Mouse (Mus musculus): Measurements from ENCODE around the gene Crhbp. TPM values are rescaled to one million over a fixed set of nuclear protein-coding genes. Genes with fewer than 3 reads are reported as not detected.

Crhbp gene
- total and polyA plus RNA-seq, 2 experiments from 2014 or later: 4.5 to 5.5 TPM

DNA sequence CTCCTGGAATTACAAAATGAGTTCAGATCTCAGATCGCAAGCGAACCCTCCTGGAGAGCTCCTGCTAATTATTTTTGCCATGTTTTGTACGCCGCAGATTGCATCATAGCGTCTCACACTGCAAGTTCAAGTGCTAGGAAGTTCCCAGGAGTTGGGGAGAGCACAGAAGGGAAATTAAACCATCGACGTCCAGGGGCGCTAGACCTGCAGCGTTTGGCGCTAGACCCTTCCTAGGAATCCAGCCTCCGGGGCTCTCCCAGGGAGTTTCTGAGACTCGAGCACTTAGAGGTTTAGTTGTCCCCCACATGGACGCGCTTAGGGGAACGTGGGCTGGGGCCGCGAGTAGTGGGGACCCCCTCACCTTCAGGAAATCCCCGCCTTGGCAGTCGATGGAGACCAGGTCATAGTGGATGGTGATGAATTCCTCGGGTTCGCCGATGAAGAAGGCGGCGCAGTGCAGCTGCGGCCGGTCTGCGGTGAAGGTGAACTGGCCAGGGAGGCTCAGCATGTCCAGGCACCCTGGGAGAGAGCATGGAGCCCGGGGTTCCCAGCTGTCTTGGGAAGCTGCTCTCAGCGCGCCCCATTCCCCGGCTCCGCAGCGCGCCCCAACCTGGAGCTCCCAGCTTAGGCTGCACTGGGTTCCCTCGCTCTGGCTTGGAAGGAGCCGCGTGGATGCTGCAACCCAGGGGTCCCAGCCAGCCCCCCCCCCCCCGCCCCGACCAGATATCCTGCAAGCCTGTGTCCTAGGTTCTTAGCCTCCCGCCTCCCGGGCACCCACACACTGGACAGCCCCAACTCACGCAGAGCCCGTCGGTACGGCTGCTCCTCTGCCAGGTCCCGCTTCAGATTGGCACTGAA lies 1.1 kb downstream of the Crhbp start:
- Histone ChIP-seq H3K4me3 (ENCODE audit: low read depth, low read length) (peak overlapping the region; percentile 40), H3K4me2 (ENCODE audit: low read depth) (peak overlapping the region; percentile 87), H3K9ac (peak overlapping the region; percentile 40), H3K4me1 (ENCODE audit: insufficient read depth) (0 out of 2 replicates have a peak, but pooled peaks cover 5% of the 10 kb centered on the region), H3K27ac (ENCODE audit: low read depth, low read length) (no peak overlapping the region), H3K27me3 (ENCODE audit: insufficient read depth, low read length) (peaks cover 25% of the 10 kb centered on the region), H3K9me3 (ENCODE audit: low read length) (no peaks in the 10 kb centered on the region), H3K36me3 (ENCODE audit: insufficient read depth) (no peaks in the 10 kb centered on the region)
- peak; percentile 60 for TF ChIP-seq CTCF (IDR thresholded peaks at IDR 0.05; ENCODE audit: low read depth)
- WGBS: 2% methylated on average over 46 of the region's 46 CpGs
- DNase-seq (peak; percentile 61), ATAC-seq (peak; percentile 90)

DNA sequence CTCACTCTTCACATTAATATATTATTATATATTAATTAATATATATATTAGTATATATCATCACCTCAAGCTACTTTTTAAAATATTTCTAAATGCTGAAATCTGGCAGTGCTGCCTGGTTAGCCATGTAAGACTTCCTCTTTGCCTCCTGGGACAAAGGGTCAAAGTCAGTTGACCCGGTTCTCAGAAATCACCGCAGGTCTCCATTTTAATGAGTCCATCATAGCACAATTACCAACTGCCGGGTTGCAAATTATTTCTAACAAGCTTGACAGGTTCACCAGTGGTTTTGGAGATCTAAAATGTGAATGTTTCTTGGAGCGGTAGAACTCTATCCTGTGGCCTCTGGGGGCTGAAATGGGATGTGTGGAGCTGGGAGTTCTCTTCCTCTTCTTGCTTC lies 1.8 kb downstream of the Crhbp start:
- Histone ChIP-seq H3K4me2 (ENCODE audit: low read depth) (peak overlapping the region; percentile 87), H3K9ac (no peak overlapping the region), H3K4me3 (ENCODE audit: low read depth, low read length) (peak overlapping the region; percentile 40), H3K27me3 (ENCODE audit: insufficient read depth, low read length) (peaks cover 25% of the 10 kb centered on the region), H3K4me1 (ENCODE audit: insufficient read depth) (0 out of 2 replicates have a peak, but pooled peaks cover 5% of the 10 kb centered on the region), H3K9me3 (ENCODE audit: low read length) (no peaks in the 10 kb centered on the region), H3K36me3 (ENCODE audit: insufficient read depth) (no peaks in the 10 kb centered on the region), H3K27ac (ENCODE audit: low read depth, low read length) (no peak overlapping the region)
- no peak for TF ChIP-seq CTCF (IDR thresholded peaks at IDR 0.05; ENCODE audit: low read depth)
- ATAC-seq (no peak), DNase-seq (no peak)
- 6% methylated on average over 4 of the region's 4 CpGs for WGBS

DNA sequence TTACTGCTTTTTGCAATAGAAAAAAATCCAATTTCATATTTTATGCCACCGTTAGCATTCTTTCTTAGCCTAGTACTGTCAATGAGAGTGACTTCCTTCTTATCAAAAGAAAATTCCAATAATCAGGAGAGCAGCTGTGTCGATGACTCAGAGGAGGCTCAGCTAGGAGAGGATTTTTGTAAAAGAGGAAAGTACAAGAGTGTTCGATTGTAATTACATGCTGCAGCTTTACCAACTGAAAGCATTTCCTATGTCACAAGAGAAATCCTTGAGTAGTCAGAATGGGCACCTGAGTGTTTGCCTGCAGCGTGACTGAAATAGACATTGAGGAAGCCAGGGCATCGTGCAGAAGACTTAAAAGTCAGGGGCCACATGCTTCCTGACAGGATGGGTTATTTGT lies 5.2 kb downstream of the Crhbp start:
- Histone ChIP-seq H3K9me3 (ENCODE audit: low read length) (no peaks in the 10 kb centered on the region), H3K36me3 (ENCODE audit: insufficient read depth) (no peaks in the 10 kb centered on the region), H3K27ac (ENCODE audit: low read depth, low read length) (no peak overlapping the region), H3K4me1 (ENCODE audit: insufficient read depth) (0 out of 2 replicates have a peak, but pooled peaks cover 5% of the 10 kb centered on the region), H3K4me2 (ENCODE audit: low read depth) (no peak overlapping the region), H3K4me3 (ENCODE audit: low read depth, low read length) (no peak overlapping the region), H3K9ac (no peak overlapping the region), H3K27me3 (ENCODE audit: insufficient read depth, low read length) (peaks cover 20% of the 10 kb centered on the region)
- no peak for DNase-seq
- WGBS: 76% methylated on average over 5 of the region's 5 CpGs
- no peak for ATAC-seq
- no peak for TF ChIP-seq CTCF (IDR thresholded peaks at IDR 0.05; ENCODE audit: low read depth)

DNA sequence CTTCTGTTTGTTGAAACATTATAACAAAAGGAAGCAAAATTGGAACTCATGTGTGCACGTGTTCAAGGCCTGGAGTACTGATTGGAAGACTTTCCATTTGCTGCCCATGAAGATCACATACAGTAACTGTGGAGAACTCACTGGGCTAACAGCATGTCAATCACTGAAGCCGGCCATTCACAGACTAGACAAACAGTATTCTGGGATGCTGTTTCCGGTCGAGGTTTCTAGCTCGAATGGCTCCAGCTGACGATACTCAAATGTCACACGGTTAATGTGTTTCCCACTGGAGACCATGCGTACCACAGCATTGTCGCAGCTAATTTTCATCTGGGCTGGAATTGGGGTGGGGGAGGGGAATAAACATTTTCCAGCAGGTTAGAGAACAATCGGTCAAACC lies 13.0 kb downstream of the Crhbp start:
- H3K27ac ChIP-seq (ENCODE audit: low read depth, low read length): no peak overlapping the region
- no peaks in the 10 kb centered on the region for H3K27me3 ChIP-seq (ENCODE audit: insufficient read depth, low read length)
- no peak for TF ChIP-seq CTCF (IDR thresholded peaks at IDR 0.05; ENCODE audit: low read depth)
- no peaks in the 10 kb centered on the region for H3K36me3 ChIP-seq (ENCODE audit: insufficient read depth)
- ATAC-seq: no peak
- 82% methylated on average over 10 of the region's 10 CpGs for WGBS
- H3K4me2 ChIP-seq (ENCODE audit: low read depth): no peak overlapping the region
- no peak overlapping the region for H3K9ac ChIP-seq
- H3K4me3 ChIP-seq (ENCODE audit: low read depth, low read length): no peak overlapping the region
- no peak for DNase-seq
- H3K9me3 ChIP-seq (ENCODE audit: low read length): no peaks in the 10 kb centered on the region
- no peaks in the 10 kb centered on the region for H3K4me1 ChIP-seq (ENCODE audit: insufficient read depth)

DNA sequence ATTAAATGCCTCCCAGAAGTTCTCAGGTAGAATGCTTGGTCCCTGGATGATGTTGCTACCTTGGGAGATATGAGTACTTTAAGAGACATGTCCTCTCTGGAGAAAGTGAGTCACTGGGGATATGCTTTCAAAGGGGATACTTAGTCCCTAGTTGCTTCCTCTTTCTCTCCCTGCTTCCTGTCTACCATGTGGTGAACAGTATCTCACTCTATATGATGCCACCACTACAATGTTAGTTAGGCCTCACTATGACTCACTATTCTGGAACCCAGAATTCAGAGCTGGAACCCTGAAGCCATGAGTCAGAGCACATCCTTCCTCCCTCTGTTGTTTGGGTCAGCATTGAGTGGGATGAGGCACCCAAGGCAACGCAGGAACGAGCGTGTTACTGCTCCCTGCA lies 17.2 kb downstream of the Crhbp start:
- Histone ChIP-seq H3K4me2 (ENCODE audit: low read depth) (no peak overlapping the region), H3K4me3 (ENCODE audit: low read depth, low read length) (no peak overlapping the region), H3K4me1 (ENCODE audit: insufficient read depth) (0 out of 2 replicates have a peak, but pooled peaks cover 6% of the 10 kb centered on the region), H3K27me3 (ENCODE audit: insufficient read depth, low read length) (no peaks in the 10 kb centered on the region), H3K9me3 (ENCODE audit: low read length) (no peaks in the 10 kb centered on the region), H3K27ac (ENCODE audit: low read depth, low read length) (no peak overlapping the region), H3K9ac (no peak overlapping the region), H3K36me3 (ENCODE audit: insufficient read depth) (no peaks in the 10 kb centered on the region)
- WGBS: 91% methylated on average over 3 of the region's 3 CpGs
- TF ChIP-seq CTCF (IDR thresholded peaks at IDR 0.05; ENCODE audit: low read depth): no peak
- no peak for DNase-seq
- no peak for ATAC-seq

DNA sequence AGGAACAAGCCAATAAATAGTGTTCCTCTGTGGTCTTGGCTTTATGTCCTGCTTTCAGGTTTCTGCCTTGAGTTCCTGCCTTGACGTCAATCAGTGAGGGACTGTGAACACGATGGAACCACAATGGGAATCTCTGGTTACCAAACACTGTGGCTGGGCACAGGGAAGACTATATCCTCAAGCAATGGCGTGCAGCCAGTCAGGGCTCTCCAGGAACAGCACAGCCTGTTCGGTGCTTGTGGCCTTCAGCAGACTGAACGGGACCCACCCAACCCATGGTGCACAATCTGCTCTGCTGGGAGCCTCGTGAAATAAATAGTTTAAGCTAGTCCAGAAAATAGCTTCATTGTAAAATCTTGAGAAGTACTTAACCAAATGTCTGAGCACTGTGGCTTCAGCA lies 18.3 kb downstream of the Crhbp start:
- Histone ChIP-seq H3K27me3 (ENCODE audit: insufficient read depth, low read length) (no peaks in the 10 kb centered on the region), H3K27ac (ENCODE audit: low read depth, low read length) (no peak overlapping the region), H3K4me1 (ENCODE audit: insufficient read depth) (0 out of 2 replicates have a peak, but pooled peaks cover 6% of the 10 kb centered on the region), H3K36me3 (ENCODE audit: insufficient read depth) (no peaks in the 10 kb centered on the region), H3K4me2 (ENCODE audit: low read depth) (no peak overlapping the region), H3K9me3 (ENCODE audit: low read length) (no peaks in the 10 kb centered on the region), H3K4me3 (ENCODE audit: low read depth, low read length) (no peak overlapping the region), H3K9ac (no peak overlapping the region)
- DNase-seq (no peak), ATAC-seq (no peak)
- 72% methylated on average over 6 of the region's 6 CpGs for WGBS
- no peak for TF ChIP-seq CTCF (IDR thresholded peaks at IDR 0.05; ENCODE audit: low read depth)

DNA sequence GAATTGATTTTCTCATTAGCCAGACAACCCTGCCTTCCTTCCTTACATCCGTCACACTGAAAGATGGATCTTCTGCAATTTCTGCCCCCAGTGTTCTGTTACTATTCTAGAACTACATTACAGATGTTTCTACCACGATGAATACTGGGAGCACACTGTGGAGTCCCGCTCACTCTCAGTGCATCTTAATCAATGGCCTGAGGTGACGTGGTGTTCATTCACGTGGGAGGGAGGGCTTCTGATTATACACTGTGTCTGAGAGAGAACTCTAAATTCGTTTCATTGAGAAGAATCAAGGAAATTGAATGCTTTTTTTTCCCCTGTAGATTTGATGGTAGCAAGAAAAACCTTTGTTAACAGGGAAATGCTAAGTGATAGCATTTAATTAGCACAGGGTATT lies 19.2 kb downstream of the Crhbp start:
- H3K36me3 ChIP-seq (ENCODE audit: insufficient read depth): no peaks in the 10 kb centered on the region
- no peak overlapping the region for H3K27ac ChIP-seq (ENCODE audit: low read depth, low read length)
- H3K9ac ChIP-seq: no peak overlapping the region
- no peak for TF ChIP-seq CTCF (IDR thresholded peaks at IDR 0.05; ENCODE audit: low read depth)
- peak; percentile 38 for DNase-seq
- peak overlapping the region; percentile 25; the same call in 1 of the 2 replicates for H3K4me2 ChIP-seq (ENCODE audit: low read depth)
- no peaks in the 10 kb centered on the region for H3K9me3 ChIP-seq (ENCODE audit: low read length)
- 0 out of 2 replicates have a peak, but pooled peaks cover 6% of the 10 kb centered on the region for H3K4me1 ChIP-seq (ENCODE audit: insufficient read depth)
- no peak overlapping the region for H3K4me3 ChIP-seq (ENCODE audit: low read depth, low read length)
- peak; percentile 91 for ATAC-seq
- 15% methylated on average over 6 of the region's 6 CpGs for WGBS
- no peaks in the 10 kb centered on the region for H3K27me3 ChIP-seq (ENCODE audit: insufficient read depth, low read length)

Data from forebrain, postnatal 0 days (tissue).